ENCODE assay signal across 24 mouse cellular contexts in genomic region chr14:69547310-69547709, GRCm38 (mm10). TPM values are rescaled to one million over a fixed set of nuclear protein-coding genes. Genes with fewer than 3 reads are reported as not detected.
DNase-seq lines count a peak whose midpoint lies in the region; ATAC-seq and TF ChIP-seq lines count a peak whose summit lies in the region.
"Not testable (repeated sequence)": the region's sequence is repeated elsewhere in the genome, so short reads cannot be mapped to it uniquely, and the experiment has no call there.
"Had no signal": no experiment of that assay in that cellular context is flagged by ENCODE, and none has a peak within 500 bp of the region (broad histone marks: within the 10 kb centered on the region; RNA-seq: fewer than 3 reads in every experiment).

No protein-coding gene starts in this region.

- no CpG with 5 or more reads among the region's 4 CpGs for WGBS in heart, embryonic 12.5 days
- WGBS in heart, postnatal 0 days: no CpG with 5 or more reads among the region's 4 CpGs
- WGBS in kidney, embryonic 15.5 days: no CpG with 5 or more reads among the region's 4 CpGs
- no CpG with 5 or more reads among the region's 4 CpGs for WGBS in lung, embryonic 16.5 days
- no CpG with 5 or more reads among the region's 4 CpGs for WGBS in lung, postnatal 0 days

- TF ChIP-seq EP300 in heart, postnatal 0 days (IDR thresholded peaks at IDR 0.05; ENCODE audit: low read depth); lung, postnatal 0 days (IDR thresholded peaks at IDR 0.05): not testable (repeated sequence)

- not testable (repeated sequence) for H3K27ac ChIP-seq in heart, embryonic 12.5 days (ENCODE audit: poor library complexity, severe bottlenecking); heart, postnatal 0 days (ENCODE audit: low read depth); kidney, embryonic 15.5 days; lung, embryonic 16.5 days (ENCODE audit: low read length); lung, postnatal 0 days (ENCODE audit: low read length)

- H3K36me3 ChIP-seq in heart, embryonic 12.5 days; heart, postnatal 0 days (replicated peaks; ENCODE audit: control insufficient read depth, insufficient read depth, low read length); kidney, embryonic 15.5 days; lung, embryonic 16.5 days (ENCODE audit: control insufficient read depth, insufficient read depth, low read length); lung, postnatal 0 days (ENCODE audit: insufficient read depth, low read length): not testable (repeated sequence)

- not testable (repeated sequence) for H3K27me3 ChIP-seq in heart, embryonic 12.5 days (replicated peaks); heart, postnatal 0 days (ENCODE audit: control insufficient read depth, insufficient read depth, low read length); kidney, embryonic 15.5 days; lung, embryonic 16.5 days (ENCODE audit: control insufficient read depth, insufficient read depth, low read depth, low read length); lung, postnatal 0 days (replicated peaks; ENCODE audit: insufficient read depth, low read length)

- H3K9me3 ChIP-seq in heart, embryonic 12.5 days (replicated peaks); heart, postnatal 0 days (replicated peaks; ENCODE audit: control insufficient read depth, low read length); kidney, embryonic 15.5 days (replicated peaks); lung, embryonic 16.5 days (ENCODE audit: control insufficient read depth, low read length); lung, postnatal 0 days (ENCODE audit: low read length): not testable (repeated sequence)

- not testable (repeated sequence) for TF ChIP-seq CTCF in heart, postnatal 0 days (IDR thresholded peaks at IDR 0.05; ENCODE audit: low read depth); lung, postnatal 0 days (IDR thresholded peaks at IDR 0.05)

- not testable (repeated sequence) for H3K4me2 ChIP-seq in heart, embryonic 12.5 days; heart, postnatal 0 days (ENCODE audit: low read depth, low read length); kidney, embryonic 15.5 days; lung, embryonic 16.5 days (ENCODE audit: low read depth, low read length); lung, postnatal 0 days (replicated peaks; ENCODE audit: low read depth, low read length)

- DNase-seq in heart, postnatal 0 days (ENCODE audit: low spot score); lung, postnatal 0 days (ENCODE audit: low spot score): not testable (repeated sequence)

- not testable (repeated sequence) for H3K9ac ChIP-seq in heart, embryonic 12.5 days; heart, postnatal 0 days (replicated peaks; ENCODE audit: low read depth, low read length); kidney, embryonic 15.5 days; lung, embryonic 16.5 days (ENCODE audit: low read length); lung, postnatal 0 days (replicated peaks; ENCODE audit: low read depth)

- H3K4me3 ChIP-seq in heart, embryonic 12.5 days; heart, postnatal 0 days (ENCODE audit: low read depth, low read length); kidney, embryonic 15.5 days (replicated peaks); lung, embryonic 16.5 days (ENCODE audit: low read length); lung, postnatal 0 days (ENCODE audit: low read depth, low read length): not testable (repeated sequence)

- not testable (repeated sequence) for H3K4me1 ChIP-seq in heart, embryonic 12.5 days (replicated peaks); heart, postnatal 0 days (ENCODE audit: control insufficient read depth, insufficient read depth); kidney, embryonic 15.5 days; lung, embryonic 16.5 days (replicated peaks; ENCODE audit: control insufficient read depth, insufficient read depth, low read length); lung, postnatal 0 days (ENCODE audit: insufficient read depth, low read depth, low read length)

- ATAC-seq in common myeloid progenitor, adult 5-6 weeks (replicated peaks; ENCODE audit: low read depth, poor library complexity, severe bottlenecking): peak; percentile 30; the same call in 1 of the 2 replicates
- peak; percentile 31 for ATAC-seq in granulocyte monocyte progenitor cell, adult 5-6 weeks (replicated peaks; ENCODE audit: poor library complexity, severe bottlenecking)
- peak; percentile 71; the same call in 1 of the 2 replicates for ATAC-seq in heart, embryonic 12.5 days (ENCODE audit: insufficient number of reproducible peaks, low FRiP score)
- ATAC-seq in heart, postnatal 0 days (ENCODE audit: insufficient read depth, low read depth): peak; percentile 39; the same call in 1 of the 2 replicates
- ATAC-seq in kidney, embryonic 15.5 days (replicated peaks; ENCODE audit: low FRiP score): 0 out of 2 replicates have a peak, but pooled peaks have one; percentile 33
- 0 out of 2 replicates have a peak, but pooled peaks have one; percentile 36 for ATAC-seq in lung, embryonic 16.5 days (ENCODE audit: low read depth)
- ATAC-seq in lung, postnatal 0 days: peak; percentile 68
- 0 out of 2 replicates have a peak, but pooled peaks have one; percentile 14 for ATAC-seq in megakaryocyte progenitor cell, adult 5-6 weeks (replicated peaks; ENCODE audit: poor library complexity)

RNA-seq across cellular contexts. Expression of gene Entpd4b, which starts 7.9 kb away (rescaled TPM):
- 11.1 and 16.2 TPM in 2 replicates for total RNA-seq in common myeloid progenitor, adult 5-6 weeks (2017)
- total RNA-seq in granulocyte monocyte progenitor cell, adult 5-6 weeks (2014; fragmentation: Nextera tagmentation): 9.1 and 13.7 TPM in 2 replicates
- total RNA-seq in granulocyte monocyte progenitor cell, adult 5-6 weeks (2017): 7.5 and 10.0 TPM in 2 replicates
- 23.0 and 23.3 TPM in 2 replicates for polyA plus RNA-seq in heart, embryonic 12.5 days (2016; fragmentation: Nextera tagmentation; extraction: Ambion mirVana)
- 19.8 and 30.4 TPM in 2 replicates for total RNA-seq in heart, postnatal 0 days (2014; rRNA removed; ENCODE audit: low replicate concordance)
- polyA plus RNA-seq in heart, postnatal 0 days (2015; fragmentation: Nextera tagmentation; extraction: Ambion mirVana): 17.2 and 17.7 TPM in 2 replicates
- 15.5 and 15.9 TPM in 2 replicates for polyA plus RNA-seq in kidney, embryonic 15.5 days (2015; fragmentation: Nextera tagmentation; extraction: Ambion mirVana)
- 13.3 TPM in 2 replicates for polyA plus RNA-seq in lung, embryonic 16.5 days (2015; fragmentation: Nextera tagmentation; extraction: Ambion mirVana)
- polyA plus RNA-seq in lung, postnatal 0 days (2015; fragmentation: Nextera tagmentation; extraction: Ambion mirVana): 9.0 and 9.7 TPM in 2 replicates
- 6.3 and 9.7 TPM in 2 replicates for total RNA-seq in megakaryocyte progenitor cell, adult 5-6 weeks (2015)
- total RNA-seq in megakaryocyte progenitor cell, adult 5-6 weeks (2017): 8.6 and 10.2 TPM in 2 replicates

RNA-seq across cellular contexts. Expression of gene Gm27179, which starts 35.0 kb away (rescaled TPM):
- 0.29 TPM in 1 of 2 replicates, not detected in the other for total RNA-seq in common myeloid progenitor, adult 5-6 weeks (2017)
- not detected in 2 replicates for total RNA-seq in granulocyte monocyte progenitor cell, adult 5-6 weeks (2014; fragmentation: Nextera tagmentation)
- total RNA-seq in granulocyte monocyte progenitor cell, adult 5-6 weeks (2017): 0.26 TPM in 1 of 2 replicates, not detected in the other
- not detected in 2 replicates for polyA plus RNA-seq in heart, embryonic 12.5 days (2016; fragmentation: Nextera tagmentation; extraction: Ambion mirVana)
- total RNA-seq in heart, postnatal 0 days (2014; rRNA removed; ENCODE audit: low replicate concordance): not detected in 2 replicates
- polyA plus RNA-seq in heart, postnatal 0 days (2015; fragmentation: Nextera tagmentation; extraction: Ambion mirVana): 0.04 TPM in 1 of 2 replicates, not detected in the other
- not detected in 2 replicates for polyA plus RNA-seq in kidney, embryonic 15.5 days (2015; fragmentation: Nextera tagmentation; extraction: Ambion mirVana)
- not detected in 2 replicates for polyA plus RNA-seq in lung, embryonic 16.5 days (2015; fragmentation: Nextera tagmentation; extraction: Ambion mirVana)
- not detected in 2 replicates for polyA plus RNA-seq in lung, postnatal 0 days (2015; fragmentation: Nextera tagmentation; extraction: Ambion mirVana)
- not detected in 2 replicates for total RNA-seq in megakaryocyte progenitor cell, adult 5-6 weeks (2015)
- not detected in 2 replicates for total RNA-seq in megakaryocyte progenitor cell, adult 5-6 weeks (2017)
- total RNA-seq: adrenal gland, adult 18-20 months; adrenal gland, adult 2 months; adrenal gland, postnatal 10 days; adrenal gland, postnatal 14 days; adrenal gland, postnatal 25 days; adrenal gland, postnatal 36 days; adrenal gland, postnatal 4 days; CH12.LX; ES-E14; G1E; MEL had no signal
- polyA plus RNA-seq: activated CD4-positive, CD25-positive, alpha-beta regulatory T cell, adult 4 months; adrenal gland, adult 2 months; brain, embryonic 14.5 days; C2C12; CD4-positive, CD25-positive, alpha-beta regulatory T cell, adult 4 months; G1E; Patski had no signal

RNA-seq across cellular contexts. Expression of gene Gm16867, which starts 44.1 kb away (rescaled TPM):
- 0.49 and 5.1 TPM in 2 replicates for total RNA-seq in common myeloid progenitor, adult 5-6 weeks (2017)
- 5.6 and 10.2 TPM in 2 replicates for total RNA-seq in granulocyte monocyte progenitor cell, adult 5-6 weeks (2014; fragmentation: Nextera tagmentation)
- total RNA-seq in granulocyte monocyte progenitor cell, adult 5-6 weeks (2017): 5.9 and 7.8 TPM in 2 replicates
- polyA plus RNA-seq in heart, embryonic 12.5 days (2016; fragmentation: Nextera tagmentation; extraction: Ambion mirVana): 0.61 TPM in 1 of 2 replicates, not detected in the other
- not detected in 2 replicates for total RNA-seq in heart, postnatal 0 days (2014; rRNA removed; ENCODE audit: low replicate concordance)
- polyA plus RNA-seq in heart, postnatal 0 days (2015; fragmentation: Nextera tagmentation; extraction: Ambion mirVana): not detected in 2 replicates
- not detected in 2 replicates for polyA plus RNA-seq in kidney, embryonic 15.5 days (2015; fragmentation: Nextera tagmentation; extraction: Ambion mirVana)
- not detected in 2 replicates for polyA plus RNA-seq in lung, embryonic 16.5 days (2015; fragmentation: Nextera tagmentation; extraction: Ambion mirVana)
- not detected in 2 replicates for polyA plus RNA-seq in lung, postnatal 0 days (2015; fragmentation: Nextera tagmentation; extraction: Ambion mirVana)
- 5.6 and 7.4 TPM in 2 replicates for total RNA-seq in megakaryocyte progenitor cell, adult 5-6 weeks (2015)
- total RNA-seq in megakaryocyte progenitor cell, adult 5-6 weeks (2017): 8.0 and 11.4 TPM in 2 replicates
- total RNA-seq: CH12.LX, ES-E14, MEL had no signal
- polyA plus RNA-seq: activated CD4-positive, CD25-positive, alpha-beta regulatory T cell, adult 4 months; brain, embryonic 14.5 days; C2C12 had no signal

Comparison
In these comparisons a context has a peak if more than half of its experiments do, and no peak if none do; other contexts are left out.
1. ATAC-seq: peak in every context shown above with its lines; median percentile 71 in heart, embryonic 12.5 days; 68 in lung, postnatal 0 days; 39 in heart, postnatal 0 days; 36 in lung, embryonic 16.5 days; 33 in kidney, embryonic 15.5 days; 31 in granulocyte monocyte progenitor cell, adult 5-6 weeks; 30 in common myeloid progenitor, adult 5-6 weeks; 14 in megakaryocyte progenitor cell, adult 5-6 weeks.